Mouse (Mus musculus) spleen, embryonic (tissue): ENCODE data around the gene Ntm.

Source experiments
- CTCF ChIA-PET: fragments of 350-600 bp; sonication (Branson Sonifier 250); formaldehyde crosslinking; loops from one replicate; lab custom pipeline; 2022; lab: Charles Lee

Gene Ntm

DNA sequence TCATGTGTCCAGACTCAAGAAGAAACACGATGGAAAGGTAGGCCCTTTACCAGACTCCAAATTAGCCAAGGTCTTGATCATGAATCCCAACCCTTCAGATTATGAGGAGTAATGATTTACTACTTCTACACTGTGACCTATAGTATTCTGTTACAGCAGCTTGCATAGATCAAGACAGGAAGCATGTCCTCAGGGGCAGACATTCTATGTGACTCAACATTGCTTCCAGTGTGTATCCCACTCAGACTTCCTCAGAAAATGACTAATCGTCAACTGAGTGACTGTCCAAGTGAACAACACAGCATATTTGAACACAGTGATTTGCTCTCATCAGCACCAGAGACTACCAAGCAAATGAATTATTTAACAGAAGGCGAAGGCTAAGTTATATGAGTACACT is 632.5 kb downstream of the Ntm start:
- CTCF ChIA-PET = no interaction called here

DNA sequence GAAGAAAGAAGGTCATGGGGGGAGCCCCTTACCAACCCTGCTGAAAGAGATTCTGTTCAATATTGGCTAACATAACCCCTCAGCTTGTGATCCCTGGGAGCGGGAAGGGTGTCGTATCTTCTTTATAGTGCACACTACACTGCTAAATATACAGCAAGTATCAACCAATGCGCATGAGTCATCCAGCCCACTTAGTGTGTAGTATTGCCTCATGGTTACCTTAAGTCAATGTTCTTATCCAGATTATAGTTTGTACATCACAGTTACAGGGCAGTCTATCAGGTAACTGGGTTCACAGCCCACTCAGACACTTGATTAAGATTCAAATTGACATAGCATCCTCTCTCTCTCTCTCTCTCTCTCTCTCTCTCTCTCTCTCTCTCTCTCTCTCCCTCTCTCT is 636.7 kb downstream of the Ntm start:
- CTCF ChIA-PET = no interaction called here

- CTCF ChIA-PET = no interaction called here
Measured at GRCm38 (mm10) chr9:29325137-29325536, 637.8 kb downstream of the Ntm start.

GRCm38 (mm10) chr9:29319197-29319596 is 643.7 kb downstream of the Ntm start:
- CTCF ChIA-PET = no interaction called here

GRCm38 (mm10) chr9:29318676-29319162 is 644.2 kb downstream of the Ntm start:
- CTCF ChIA-PET = no interaction called here

- CTCF ChIA-PET = no interaction called here
Measured at GRCm38 (mm10) chr9:29317623-29318022, 645.3 kb downstream of the Ntm start.

GRCm38 (mm10) chr9:29315842-29316241 is 647.1 kb downstream of the Ntm start:
- CTCF ChIA-PET = no interaction called here

GRCm38 (mm10) chr9:29306961-29307360 is 656.0 kb downstream of the Ntm start:
- CTCF ChIA-PET = no interaction called here

DNA sequence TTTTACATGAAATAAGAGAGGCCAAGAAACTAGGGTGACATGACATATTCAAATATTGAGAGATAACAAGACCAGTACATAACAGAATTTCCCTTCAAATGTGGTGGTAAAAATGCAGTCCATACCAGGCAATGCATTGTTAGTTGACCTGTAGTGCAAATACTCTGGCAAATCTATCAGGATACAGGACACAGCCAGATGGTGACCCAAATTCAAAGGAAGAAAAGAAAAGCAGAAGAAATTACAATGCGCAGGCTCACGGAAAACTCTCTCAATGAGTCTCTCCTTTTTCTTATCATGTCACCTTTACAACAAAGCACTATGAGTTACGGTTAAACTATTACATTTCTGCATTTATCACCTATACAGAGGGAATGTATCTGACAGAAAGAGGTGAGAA is 664.6 kb downstream of the Ntm start:
- CTCF ChIA-PET = no interaction called here

DNA sequence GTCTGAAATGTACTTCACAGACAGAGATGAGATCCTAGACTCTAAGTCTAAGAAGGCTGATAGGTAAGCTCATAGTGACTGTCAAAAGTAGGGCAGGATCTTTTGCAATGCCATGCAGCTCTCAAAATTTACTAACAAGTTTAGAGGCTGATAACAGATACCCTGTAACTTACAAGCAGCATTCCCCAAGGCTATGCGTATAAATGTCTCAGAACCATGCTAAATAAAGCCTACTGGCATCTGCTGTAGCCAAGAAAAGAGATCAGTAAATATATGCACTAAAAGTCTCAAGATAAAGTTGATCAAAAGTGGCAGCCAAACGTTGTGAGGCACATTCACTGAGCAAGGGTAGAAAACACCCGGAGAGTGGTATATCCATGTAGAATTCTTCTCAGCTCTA is 666.2 kb downstream of the Ntm start:
- CTCF ChIA-PET = no interaction called here

DNA sequence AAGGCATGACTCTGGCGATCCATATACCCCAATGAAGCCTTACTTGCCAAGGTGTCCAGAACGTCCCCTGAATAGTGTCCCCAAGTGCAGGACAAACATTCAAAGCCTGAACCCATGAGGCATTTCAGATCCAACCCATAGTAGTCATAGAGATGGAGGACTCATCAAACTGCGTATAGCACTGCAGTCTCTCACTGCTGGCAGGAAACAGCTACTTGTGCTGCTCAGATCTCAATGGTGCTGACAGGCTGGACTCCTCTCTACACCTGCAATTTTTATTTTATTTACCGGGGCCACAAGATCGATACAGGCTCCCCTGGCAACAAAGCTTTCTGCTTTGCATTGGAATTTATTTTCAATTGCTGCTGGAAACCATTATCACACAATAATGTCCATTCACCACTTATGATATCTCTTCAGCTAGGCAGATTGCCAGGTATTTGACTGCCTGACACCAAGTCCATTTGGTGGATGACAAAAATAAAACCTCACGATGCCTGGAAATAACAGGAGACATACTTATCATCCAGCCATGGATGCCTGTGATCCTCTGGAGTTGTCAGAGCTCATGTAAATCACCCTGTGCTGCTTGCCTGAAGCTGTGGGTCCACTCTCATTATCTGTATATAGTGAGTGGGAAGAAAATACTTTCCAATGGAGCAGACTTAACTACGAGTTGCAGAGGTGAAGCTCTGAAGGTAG is 674.8 kb downstream of the Ntm start:
- CTCF ChIA-PET = no interaction called here

- CTCF ChIA-PET = no interaction called here
Measured at GRCm38 (mm10) chr9:29285144-29285543, 677.8 kb downstream of the Ntm start.

GRCm38 (mm10) chr9:29272861-29273260 is 690.1 kb downstream of the Ntm start:
- CTCF ChIA-PET = no interaction called here

DNA sequence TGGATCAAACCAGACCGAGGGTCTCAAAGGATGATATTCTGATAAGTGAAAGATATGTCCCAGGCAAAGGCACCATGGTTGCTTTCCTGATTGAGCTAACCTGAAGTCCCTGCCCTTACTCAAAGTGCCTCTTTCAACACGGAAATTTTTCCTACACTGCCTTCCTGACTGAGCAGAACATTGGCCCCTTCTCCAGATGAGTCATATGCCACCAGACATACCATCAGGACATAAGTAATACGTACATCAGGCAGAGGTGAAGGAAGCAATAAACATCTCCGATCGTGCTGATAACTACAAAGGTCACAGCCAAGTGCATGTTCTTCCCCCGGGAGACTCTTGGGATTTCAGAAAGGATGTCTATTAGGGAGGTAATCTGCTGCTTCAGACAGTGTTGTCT is 693.0 kb downstream of the Ntm start:
- CTCF ChIA-PET = no interaction called here

GRCm38 (mm10) chr9:29269277-29269646 is 693.7 kb downstream of the Ntm start:
- CTCF ChIA-PET = no interaction called here

DNA sequence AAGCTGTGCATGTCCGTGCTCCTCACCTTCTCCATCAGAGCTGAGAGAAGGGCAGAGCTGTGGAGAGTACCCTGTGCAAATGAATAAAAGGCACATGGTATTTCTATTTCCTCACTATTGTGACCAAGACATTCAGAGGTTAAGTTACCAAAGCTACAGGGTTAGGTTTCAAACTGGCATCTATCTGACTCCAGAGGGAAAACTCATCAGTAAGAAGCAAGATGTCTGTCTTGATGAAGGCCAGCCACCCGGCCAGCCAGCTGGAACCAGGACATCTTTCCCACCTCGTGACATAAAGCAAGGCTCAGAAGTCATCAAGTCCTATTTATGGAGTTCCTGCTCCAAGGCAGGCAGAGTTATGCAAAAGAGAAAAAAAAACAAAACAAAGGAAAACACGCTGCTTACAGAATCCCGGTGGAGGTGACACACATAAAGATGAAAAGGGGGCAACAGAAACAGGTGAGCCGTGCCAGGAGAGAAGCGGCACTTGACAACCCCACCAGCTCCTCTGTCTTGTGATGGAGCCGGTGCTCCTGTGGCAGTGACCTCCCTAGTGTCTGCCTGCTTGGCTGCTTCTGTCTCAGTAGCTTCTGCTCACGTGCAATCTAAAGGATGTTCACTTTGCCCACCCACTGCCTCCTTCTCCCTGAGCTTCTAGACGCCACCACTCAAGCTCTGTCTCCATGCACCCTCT is 694.2 kb downstream of the Ntm start:
- CTCF ChIA-PET = interaction anchor here (0.7 kb wide), 1 partner anchor 22 kb away, joined by 3 read pairs; no protein-coding TSS in a partner anchor

DNA sequence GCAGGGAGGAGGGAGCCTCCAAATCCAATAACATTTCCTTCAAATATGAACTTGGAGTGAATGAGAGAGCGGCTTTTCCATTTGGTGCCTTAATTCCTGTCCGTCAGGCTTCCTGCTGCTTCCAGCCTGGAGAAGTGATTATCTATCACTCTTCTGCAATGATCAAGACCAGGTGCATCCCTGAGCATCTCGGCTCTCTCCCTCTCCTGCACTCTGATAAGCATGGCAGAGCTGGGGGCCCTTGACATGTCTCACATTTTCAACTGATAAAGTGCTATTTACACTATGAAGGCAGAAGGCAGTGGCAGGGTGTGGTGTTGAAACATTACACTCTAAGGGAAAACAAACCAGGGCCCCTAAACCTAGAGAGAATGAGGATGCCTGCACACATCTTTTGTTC is 695.3 kb downstream of the Ntm start:
- CTCF ChIA-PET = no interaction called here

- CTCF ChIA-PET = no interaction called here
Measured at GRCm38 (mm10) chr9:29265177-29265576, 697.8 kb downstream of the Ntm start.

GRCm38 (mm10) chr9:29262836-29263235 is 700.1 kb downstream of the Ntm start:
- CTCF ChIA-PET = no interaction called here

- CTCF ChIA-PET = no interaction called here
Measured at GRCm38 (mm10) chr9:29252866-29253265, 710.1 kb downstream of the Ntm start.

DNA sequence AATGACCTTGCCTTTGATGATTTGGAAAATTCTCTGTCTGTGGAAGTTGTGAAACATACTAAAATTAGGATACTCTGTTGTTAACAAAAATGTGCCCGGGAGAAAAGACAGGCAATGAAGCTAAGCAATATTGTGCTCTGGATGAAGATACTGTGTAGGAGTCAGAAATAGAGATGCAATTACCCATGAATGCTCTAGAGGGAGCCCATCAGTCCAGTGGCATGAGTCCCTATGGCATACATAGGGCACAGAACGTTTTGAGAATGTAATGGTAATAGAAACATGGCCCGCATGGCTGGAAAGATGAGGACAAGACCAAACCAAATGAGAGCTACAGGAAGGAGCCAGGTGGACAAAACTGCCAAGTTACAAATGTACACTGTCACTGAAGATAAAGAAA is 712.1 kb downstream of the Ntm start:
- CTCF ChIA-PET = no interaction called here

DNA sequence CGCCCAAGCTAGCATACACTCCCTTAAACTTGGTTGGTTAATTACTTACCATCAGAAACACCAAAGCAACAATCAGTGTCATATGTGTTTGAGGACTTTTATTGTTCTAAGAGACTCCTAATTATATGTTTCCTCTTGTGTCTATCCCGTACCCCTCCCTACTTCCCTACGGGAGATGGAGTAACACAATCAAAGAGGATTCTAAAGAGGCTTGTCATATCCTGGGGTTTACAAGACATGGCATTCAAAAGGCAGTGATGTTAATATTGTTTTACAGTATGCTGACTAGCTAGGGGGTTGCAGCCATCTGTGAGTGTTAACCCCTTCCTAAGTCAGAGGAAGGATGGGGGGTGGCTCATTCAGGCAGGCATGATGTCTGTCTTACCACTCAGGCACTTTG is 715.1 kb downstream of the Ntm start:
- CTCF ChIA-PET = no interaction called here

DNA sequence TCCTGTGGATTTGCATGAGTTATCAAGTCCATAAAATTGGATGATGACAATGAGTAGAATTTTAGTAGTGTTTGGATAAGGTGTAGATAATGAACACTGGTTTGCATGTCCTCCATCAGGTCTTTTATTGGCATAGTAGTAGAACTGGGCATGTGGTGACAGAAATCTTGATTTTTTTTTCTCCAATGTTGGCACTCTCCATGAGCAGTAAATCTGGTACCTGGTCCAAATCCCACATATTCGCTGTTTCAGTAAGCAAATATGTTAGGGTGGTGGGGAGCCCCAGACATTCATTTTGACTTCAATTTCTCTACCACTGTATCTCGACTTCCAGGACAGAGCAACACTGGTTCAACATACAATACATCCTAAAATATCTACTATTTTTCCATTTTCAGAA is 718.9 kb downstream of the Ntm start:
- CTCF ChIA-PET = no interaction called here
